Mouse (Mus musculus) left cerebral cortex, postnatal 4 days (tissue): ENCODE measurements at regions not wholly inside any gene's neighbourhood (a gene's known extent, or its start where the extent isn't known, plus 50 kb on each side); places are given as distances from the start of the nearest gene placed in this dataset.

Experiments used
- DNase-seq: peaks from one replicate; pipeline ENCODE4 v3.0.0-alpha.2; 2022
- intact Hi-C: fragments of 180-260 bp; cut with DNase I; formaldehyde crosslinking; loops from one replicate; pipeline ENCODE4 v1.15.1; 2025

- intact Hi-C loops = no loop called here
- no peak for DNase-seq
Observed at GRCm38 (mm10) chr14:25306961-25307654, 151.9 kb upstream of the Zmiz1 start.

GRCm38 (mm10) chr14:25308051-25308450, 150.9 kb upstream of the Zmiz1 start:
- intact Hi-C loops = no loop called here
- no peak for DNase-seq

- no peak for DNase-seq
- intact Hi-C loops = no loop called here
Observed at GRCm38 (mm10) chr14:25310671-25311151, 148.3 kb upstream of the Zmiz1 start.

GRCm38 (mm10) chr14:25311475-25311874, 147.5 kb upstream of the Zmiz1 start:
- peak; percentile 64 for DNase-seq
- intact Hi-C loops = no loop called here

- intact Hi-C loops = no loop called here
Observed at GRCm38 (mm10) chr14:25312135-25312534, 146.8 kb upstream of the Zmiz1 start.

GRCm38 (mm10) chr14:25312814-25313426, 146.1 kb upstream of the Zmiz1 start:
- DNase-seq = no peak

More at GRCm38 (mm10) chr14:25312135-25312534, 146.8 kb upstream of the Zmiz1 start:
- DNase-seq = peak; percentile 39

GRCm38 (mm10) chr14:25313693-25314240, 145.2 kb upstream of the Zmiz1 start:
- intact Hi-C loops = no loop called here
- DNase-seq = no peak

More at GRCm38 (mm10) chr14:25312814-25313426, 146.1 kb upstream of the Zmiz1 start:
- intact Hi-C loops = no loop called here

GRCm38 (mm10) chr14:25316491-25316890, 142.5 kb upstream of the Zmiz1 start:
- no peak for DNase-seq
- intact Hi-C loops = no loop called here

- intact Hi-C loops = no loop called here
- DNase-seq = peak; percentile 94
Observed at GRCm38 (mm10) chr14:25317680-25318471, 141.1 kb upstream of the Zmiz1 start.

GRCm38 (mm10) chr14:25318909-25319308, 140.1 kb upstream of the Zmiz1 start:
- intact Hi-C loops = no loop called here

GRCm38 (mm10) chr14:25320141-25320540, 138.8 kb upstream of the Zmiz1 start:
- DNase-seq = no peak
- intact Hi-C loops = no loop called here

More at GRCm38 (mm10) chr14:25318909-25319308, 140.1 kb upstream of the Zmiz1 start:
- DNase-seq = no peak

GRCm38 (mm10) chr14:25323542-25324484, 135.2 kb upstream of the Zmiz1 start:
- intact Hi-C loops = no loop called here
- no peak for DNase-seq

GRCm38 (mm10) chr14:25325887-25326286, 133.1 kb upstream of the Zmiz1 start:
- no peak for DNase-seq
- intact Hi-C loops = no loop called here

GRCm38 (mm10) chr14:25328230-25328629, 130.8 kb upstream of the Zmiz1 start:
- DNase-seq = no peak
- intact Hi-C loops = no loop called here

- no peak for DNase-seq
- intact Hi-C loops = no loop called here
Observed at GRCm38 (mm10) chr14:25334186-25334585, 124.8 kb upstream of the Zmiz1 start.

GRCm38 (mm10) chr14:25336875-25337274, 122.1 kb upstream of the Zmiz1 start:
- DNase-seq = no peak
- intact Hi-C loops = no loop called here

GRCm38 (mm10) chr14:25338404-25339051, 120.5 kb upstream of the Zmiz1 start:
- intact Hi-C loops = no loop called here
- no peak for DNase-seq

- intact Hi-C loops = no loop called here
- DNase-seq = no peak
Observed at GRCm38 (mm10) chr14:25340845-25341244, 118.1 kb upstream of the Zmiz1 start.

GRCm38 (mm10) chr14:25341848-25342427, 117.0 kb upstream of the Zmiz1 start:
- intact Hi-C loops = no loop called here

More at GRCm38 (mm10) chr14:25341848-25342427, 117.0 kb upstream of the Zmiz1 start:
- no peak for DNase-seq
